Mouse (Mus musculus): ENCODE measurements around the gene Srpk3. TPM values are rescaled to one million over a fixed set of nuclear protein-coding genes. Genes with fewer than 3 reads are reported as not detected.

Gene Srpk3
- polyA plus RNA-seq, 1 experiment from 2014 or later: 2.7 TPM

GRCm38 (mm10) chrX:73788501-73788900, 14.3 kb downstream of the Srpk3 start:
- H3K27ac ChIP-seq (ENCODE audit: low read length): no peak overlapping the region
- peak overlapping the region; percentile 49 for H3K4me2 ChIP-seq (replicated peaks; ENCODE audit: low read depth, low read length)
- H3K9ac ChIP-seq (replicated peaks; ENCODE audit: low read depth, low read length): no peak overlapping the region
- no peak for ATAC-seq (ENCODE audit: insufficient number of reproducible peaks, insufficient read depth, low FRiP score, low read depth)
- peaks cover 3% of the 10 kb centered on the region; the same call in 1 of the 2 replicates for H3K4me1 ChIP-seq (ENCODE audit: control insufficient read depth, insufficient read depth, low read length)
- no peaks in the 10 kb centered on the region for H3K9me3 ChIP-seq (ENCODE audit: control insufficient read depth, low read depth, low read length)
- WGBS: 92% methylated on average over 1 of the region's 1 CpGs
- 0 out of 2 replicates have a peak overlapping the region, but pooled peaks have one; percentile 54 for H3K4me3 ChIP-seq (ENCODE audit: low read depth, low read length)
- H3K36me3 ChIP-seq (ENCODE audit: control insufficient read depth, insufficient read depth, low read length): no peaks in the 10 kb centered on the region; the same call in 1 of the 2 replicates
- no peaks in the 10 kb centered on the region for H3K27me3 ChIP-seq (ENCODE audit: control insufficient read depth, insufficient read depth, low read length)

GRCm38 (mm10) chrX:73793039-73793438, 18.8 kb downstream of the Srpk3 start:
- ATAC-seq (ENCODE audit: insufficient number of reproducible peaks, insufficient read depth, low FRiP score, low read depth): no peak
- no peak overlapping the region for H3K9ac ChIP-seq (replicated peaks; ENCODE audit: low read depth, low read length)

GRCm38 (mm10) chrX:73793505-73793904, 19.3 kb downstream of the Srpk3 start:
- Histone ChIP-seq H3K27ac (ENCODE audit: low read length) (no peak overlapping the region), H3K9ac (replicated peaks; ENCODE audit: low read depth, low read length) (no peak overlapping the region)

More at GRCm38 (mm10) chrX:73793039-73793438, 18.8 kb downstream of the Srpk3 start:
- H3K36me3 ChIP-seq (ENCODE audit: control insufficient read depth, insufficient read depth, low read length): no peaks in the 10 kb centered on the region; the same call in 1 of the 2 replicates
- H3K4me1 ChIP-seq (ENCODE audit: control insufficient read depth, insufficient read depth, low read length): no peaks in the 10 kb centered on the region
- no peak overlapping the region for H3K4me2 ChIP-seq (replicated peaks; ENCODE audit: low read depth, low read length)
- H3K27ac ChIP-seq (ENCODE audit: low read length): no peak overlapping the region
- H3K9me3 ChIP-seq (ENCODE audit: control insufficient read depth, low read depth, low read length): no peaks in the 10 kb centered on the region
- H3K27me3 ChIP-seq (ENCODE audit: control insufficient read depth, insufficient read depth, low read length): no peaks in the 10 kb centered on the region
- no peak overlapping the region for H3K4me3 ChIP-seq (ENCODE audit: low read depth, low read length)

GRCm38 (mm10) chrX:73797511-73797910, 23.3 kb downstream of the Srpk3 start:
- H3K9ac ChIP-seq (replicated peaks; ENCODE audit: low read depth, low read length): no peak overlapping the region
- no peak overlapping the region for H3K4me2 ChIP-seq (replicated peaks; ENCODE audit: low read depth, low read length)
- no peak overlapping the region for H3K27ac ChIP-seq (ENCODE audit: low read length)
- no peak overlapping the region for H3K4me3 ChIP-seq (ENCODE audit: low read depth, low read length)
- H3K9me3 ChIP-seq (ENCODE audit: control insufficient read depth, low read depth, low read length): no peaks in the 10 kb centered on the region
- H3K27me3 ChIP-seq (ENCODE audit: control insufficient read depth, insufficient read depth, low read length): no peaks in the 10 kb centered on the region
- 88% methylated on average over 2 of the region's 2 CpGs for WGBS
- ATAC-seq (ENCODE audit: insufficient number of reproducible peaks, insufficient read depth, low FRiP score, low read depth): no peak
- no peaks in the 10 kb centered on the region for H3K4me1 ChIP-seq (ENCODE audit: control insufficient read depth, insufficient read depth, low read length)
- no peaks in the 10 kb centered on the region for H3K36me3 ChIP-seq (ENCODE audit: control insufficient read depth, insufficient read depth, low read length)

More at GRCm38 (mm10) chrX:73793505-73793904, 19.3 kb downstream of the Srpk3 start:
- ATAC-seq (ENCODE audit: insufficient number of reproducible peaks, insufficient read depth, low FRiP score, low read depth): no peak
- no peaks in the 10 kb centered on the region for H3K4me1 ChIP-seq (ENCODE audit: control insufficient read depth, insufficient read depth, low read length)
- H3K4me2 ChIP-seq (replicated peaks; ENCODE audit: low read depth, low read length): no peak overlapping the region
- 9% methylated on average over 1 of the region's 1 CpGs for WGBS
- no peaks in the 10 kb centered on the region; the same call in 1 of the 2 replicates for H3K36me3 ChIP-seq (ENCODE audit: control insufficient read depth, insufficient read depth, low read length)
- no peak overlapping the region for H3K4me3 ChIP-seq (ENCODE audit: low read depth, low read length)
- no peaks in the 10 kb centered on the region for H3K9me3 ChIP-seq (ENCODE audit: control insufficient read depth, low read depth, low read length)
- H3K27me3 ChIP-seq (ENCODE audit: control insufficient read depth, insufficient read depth, low read length): no peaks in the 10 kb centered on the region

GRCm38 (mm10) chrX:73798502-73798901, 24.3 kb downstream of the Srpk3 start:
- Histone ChIP-seq H3K4me3 (ENCODE audit: low read depth, low read length) (no peak overlapping the region), H3K4me2 (replicated peaks; ENCODE audit: low read depth, low read length) (no peak overlapping the region), H3K27ac (ENCODE audit: low read length) (no peak overlapping the region), H3K9me3 (ENCODE audit: control insufficient read depth, low read depth, low read length) (no peaks in the 10 kb centered on the region), H3K36me3 (ENCODE audit: control insufficient read depth, insufficient read depth, low read length) (no peaks in the 10 kb centered on the region), H3K4me1 (ENCODE audit: control insufficient read depth, insufficient read depth, low read length) (no peaks in the 10 kb centered on the region), H3K27me3 (ENCODE audit: control insufficient read depth, insufficient read depth, low read length) (no peaks in the 10 kb centered on the region), H3K9ac (replicated peaks; ENCODE audit: low read depth, low read length) (no peak overlapping the region)
- ATAC-seq (ENCODE audit: insufficient number of reproducible peaks, insufficient read depth, low FRiP score, low read depth): peak; percentile 76; the same call in 1 of the 2 replicates
- 36% methylated on average over 9 of the region's 9 CpGs for WGBS

GRCm38 (mm10) chrX:73805814-73806213, 31.6 kb downstream of the Srpk3 start:
- no peak overlapping the region for H3K9ac ChIP-seq (replicated peaks; ENCODE audit: low read depth, low read length)
- no peaks in the 10 kb centered on the region for H3K4me1 ChIP-seq (ENCODE audit: control insufficient read depth, insufficient read depth, low read length)
- no peak overlapping the region for H3K27ac ChIP-seq (ENCODE audit: low read length)
- ATAC-seq (ENCODE audit: insufficient number of reproducible peaks, insufficient read depth, low FRiP score, low read depth): no peak
- no peak overlapping the region for H3K4me3 ChIP-seq (ENCODE audit: low read depth, low read length)
- no peaks in the 10 kb centered on the region for H3K36me3 ChIP-seq (ENCODE audit: control insufficient read depth, insufficient read depth, low read length)
- no peaks in the 10 kb centered on the region for H3K9me3 ChIP-seq (ENCODE audit: control insufficient read depth, low read depth, low read length)
- no peak overlapping the region for H3K4me2 ChIP-seq (replicated peaks; ENCODE audit: low read depth, low read length)
- WGBS: 54% methylated on average over 1 of the region's 1 CpGs
- H3K27me3 ChIP-seq (ENCODE audit: control insufficient read depth, insufficient read depth, low read length): no peaks in the 10 kb centered on the region

- peak overlapping the region; percentile 33 for H3K4me2 ChIP-seq (replicated peaks; ENCODE audit: low read depth, low read length)
- 22% methylated on average over 14 of the region's 14 CpGs for WGBS
- H3K4me1 ChIP-seq (ENCODE audit: control insufficient read depth, insufficient read depth, low read length): no peaks in the 10 kb centered on the region
- no peak overlapping the region for H3K27ac ChIP-seq (ENCODE audit: low read length)
- peak overlapping the region; percentile 23 for H3K4me3 ChIP-seq (ENCODE audit: low read depth, low read length)
- no peaks in the 10 kb centered on the region for H3K36me3 ChIP-seq (ENCODE audit: control insufficient read depth, insufficient read depth, low read length)
- no peaks in the 10 kb centered on the region for H3K9me3 ChIP-seq (ENCODE audit: control insufficient read depth, low read depth, low read length)
- H3K27me3 ChIP-seq (ENCODE audit: control insufficient read depth, insufficient read depth, low read length): 0 out of 2 replicates have a peak, but pooled peaks cover 4% of the 10 kb centered on the region
- no peak overlapping the region for H3K9ac ChIP-seq (replicated peaks; ENCODE audit: low read depth, low read length)
- 0 out of 2 replicates have a peak, but pooled peaks have one; percentile 61 for ATAC-seq (ENCODE audit: insufficient number of reproducible peaks, insufficient read depth, low FRiP score, low read depth)
Measured at GRCm38 (mm10) chrX:73815072-73815471, 40.9 kb downstream of the Srpk3 start.

- no peak overlapping the region for H3K4me2 ChIP-seq (replicated peaks; ENCODE audit: low read depth, low read length)
- H3K4me3 ChIP-seq (ENCODE audit: low read depth, low read length): no peak overlapping the region
- H3K27me3 ChIP-seq (ENCODE audit: control insufficient read depth, insufficient read depth, low read length): 0 out of 2 replicates have a peak, but pooled peaks cover 4% of the 10 kb centered on the region
- H3K4me1 ChIP-seq (ENCODE audit: control insufficient read depth, insufficient read depth, low read length): no peaks in the 10 kb centered on the region
- no peaks in the 10 kb centered on the region for H3K36me3 ChIP-seq (ENCODE audit: control insufficient read depth, insufficient read depth, low read length)
- no peak for ATAC-seq (ENCODE audit: insufficient number of reproducible peaks, insufficient read depth, low FRiP score, low read depth)
- 56% methylated on average over 3 of the region's 3 CpGs for WGBS
- no peak overlapping the region for H3K9ac ChIP-seq (replicated peaks; ENCODE audit: low read depth, low read length)
- H3K9me3 ChIP-seq (ENCODE audit: control insufficient read depth, low read depth, low read length): no peaks in the 10 kb centered on the region
- no peak overlapping the region for H3K27ac ChIP-seq (ENCODE audit: low read length)
Measured at GRCm38 (mm10) chrX:73816596-73817314, 42.5 kb downstream of the Srpk3 start.
